Mouse (Mus musculus) heart, adult 10 weeks (tissue): Measurements from ENCODE around the gene Gja6. TPM values are rescaled to one million over a fixed set of nuclear protein-coding genes. Genes with fewer than 3 reads are reported as not detected.

Experiments used
- polyA plus RNA-seq: library from polyadenylated mRNA; stranded (reverse); fragments of 350-450 nt; fragmentation: Illumina TruSeq; extraction: RNeasy Lipid Tissue Mini Kit (QIAGEN cat#74804); gene quantifications from one replicate; pipeline ENCODE4 v1.2.3, GENCODE M21; 2014; ENCODE audit warnings: low read depth, low replicate concordance

Gja6 gene
- polyA plus RNA-seq = not detected

DNA sequence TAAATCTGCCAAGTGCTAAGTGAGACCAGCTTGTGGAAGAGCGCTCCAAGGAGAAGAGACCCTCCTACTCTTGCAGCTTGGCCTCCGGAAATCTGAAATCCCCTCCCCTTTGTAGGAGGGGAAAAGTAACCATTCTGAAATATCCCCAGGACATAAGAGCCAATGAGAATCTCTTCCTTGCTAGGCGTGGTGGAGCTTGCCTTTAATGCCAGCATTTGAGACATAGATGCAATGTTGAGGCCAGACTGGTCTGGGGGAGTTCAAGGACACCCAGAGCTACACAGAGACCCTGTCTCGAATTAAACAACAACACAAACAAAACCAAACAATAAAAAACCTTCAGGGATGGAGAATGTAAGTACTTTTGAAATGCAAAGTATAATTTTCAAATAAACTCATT is at the start of gene Gja6:
Gja6 (minus strand) TSS at position 101 of the 400 bp plus-strand sequence.

Other genes starting within 250 kb of the Gja6 start
- gene Ppef1, start 171.3 kb downstream of the Gja6 start, polyA plus RNA-seq = not detected
- gene Rs1, start 139.0 kb downstream of the Gja6 start, polyA plus RNA-seq = 0.24 TPM
- 3.3 TPM for gene Cdkl5, start 87.7 kb upstream of the Gja6 start, polyA plus RNA-seq
- gene Scml2, start 210.1 kb upstream of the Gja6 start, polyA plus RNA-seq = 1.3 TPM